Mouse (Mus musculus) neural tube, embryonic 15.5 days (tissue): Measurements from ENCODE around the gene Fam199x. TPM values are rescaled to one million over a fixed set of nuclear protein-coding genes. Genes with fewer than 3 reads are reported as not detected.
A peak's percentile ranks its signal among the peaks of the same experiment; 100 is the strongest.

Experiments used
- ATAC-seq: fragments of 200-750 bp; cut with Nextera tagmentation; 2 replicates; pipeline ENCODE4 v1.8.0; 2017; ENCODE audit warnings: mild to moderate bottlenecking, moderate TSS enrichment, moderate library complexity; ENCODE audit not compliant: low FRiP score
- H3K27ac ChIP-seq: fragments of 300-500 bp; sonication (generic); replicated peaks from 2 replicates; pipeline ENCODE4 v1.5.1; 2015; ENCODE audit warnings: mild to moderate bottlenecking, inconsistent platforms
- H3K27me3 ChIP-seq: fragments of 300-500 bp; sonication (generic); replicated peaks from 2 replicates; pipeline ENCODE4 v1.6.1; 2015; ENCODE audit warnings: inconsistent platforms
- H3K36me3 ChIP-seq: fragments of 300-500 bp; sonication (generic); 2 replicates; pipeline ENCODE4 v1.6.1; 2015; ENCODE audit warnings: inconsistent platforms
- H3K4me1 ChIP-seq: fragments of 300-500 bp; sonication (generic); 2 replicates; pipeline ENCODE4 v1.6.1; 2015; ENCODE audit warnings: inconsistent platforms
- H3K4me2 ChIP-seq: fragments of 300-500 bp; sonication (generic); 2 replicates; pipeline ENCODE4 v1.6.1; 2015; ENCODE audit warnings: inconsistent platforms, mild to moderate bottlenecking, moderate library complexity
- H3K4me3 ChIP-seq: fragments of 300-500 bp; sonication (generic); replicated peaks from 2 replicates; pipeline ENCODE4 v1.5.1; 2015; ENCODE audit warnings: mild to moderate bottlenecking, inconsistent platforms
- H3K9ac ChIP-seq: fragments of 300-500 bp; sonication (generic); replicated peaks from 2 replicates; pipeline ENCODE4 v1.6.1; 2015; ENCODE audit warnings: mild to moderate bottlenecking, inconsistent platforms
- H3K9me3 ChIP-seq: fragments of 300-500 bp; sonication (generic); replicated peaks from 2 replicates; pipeline ENCODE4 v1.6.1; 2016; ENCODE audit warnings: inconsistent platforms
- WGBS: fragments of 180-500 bp; shearing (Covaris S2); methylation state at CpG from one replicate; pipeline ENCODE4 v1.1.7; 2015; ENCODE audit warnings: mixed read lengths; 5-methylcytosine and 5-hydroxymethylcytosine counted together
- polyA plus RNA-seq: library from polyadenylated mRNA; unstranded; fragments of >200 nt; fragmentation: Nextera tagmentation; extraction: Ambion mirVana; gene quantifications from 2 replicates; pipeline ENCODE4 v1.2.1, GENCODE M21; 2015

Fam199x gene
- polyA plus RNA-seq, 1 experiment from 2014 or later = 7.5 TPM

GRCm38 (mm10) chrX:137063202-137063601, 13.8 kb downstream of the Fam199x start:
- WGBS = 78% methylated on average over 9 of the region's 9 CpGs
- Histone ChIP-seq H3K9ac (no peak overlapping the region), H3K27me3 (no peaks in the 10 kb centered on the region), H3K9me3 (no peaks in the 10 kb centered on the region), H3K36me3 (no peaks in the 10 kb centered on the region), H3K4me1 (no peaks in the 10 kb centered on the region), H3K4me2 (no peak overlapping the region), H3K27ac (no peak overlapping the region), H3K4me3 (no peak overlapping the region)
- ATAC-seq = no peak

GRCm38 (mm10) chrX:137104531-137104930, 55.1 kb downstream of the Fam199x start:
- no peak overlapping the region for H3K4me3 ChIP-seq
- no peaks in the 10 kb centered on the region for H3K36me3 ChIP-seq
- H3K4me1 ChIP-seq = no peaks in the 10 kb centered on the region
- H3K4me2 ChIP-seq = no peak overlapping the region
- no peaks in the 10 kb centered on the region for H3K9me3 ChIP-seq
- ATAC-seq = no peak
- 24% methylated on average over 25 of the region's 25 CpGs for WGBS
- no peak overlapping the region for H3K27ac ChIP-seq
- peaks cover 52% of the 10 kb centered on the region for H3K27me3 ChIP-seq
- H3K9ac ChIP-seq = no peak overlapping the region

- H3K4me3 ChIP-seq = no peak overlapping the region
- 19% methylated on average over 12 of the region's 13 CpGs for WGBS
- no peaks in the 10 kb centered on the region for H3K9me3 ChIP-seq
- no peaks in the 10 kb centered on the region for H3K36me3 ChIP-seq
- H3K27me3 ChIP-seq = peaks cover 47% of the 10 kb centered on the region
- no peak overlapping the region for H3K9ac ChIP-seq
- H3K4me1 ChIP-seq = no peaks in the 10 kb centered on the region
- no peak for ATAC-seq
- H3K4me2 ChIP-seq = no peak overlapping the region
- no peak overlapping the region for H3K27ac ChIP-seq
These were observed 57.1 kb downstream of the Fam199x start for GRCm38 (mm10) chrX:137106498-137106897.

- Histone ChIP-seq H3K36me3 (no peaks in the 10 kb centered on the region), H3K27ac (no peak overlapping the region), H3K27me3 (peaks cover 65% of the 10 kb centered on the region), H3K4me3 (no peak overlapping the region; the same call in 1 of the 2 replicates), H3K9ac (no peak overlapping the region), H3K4me1 (no peaks in the 10 kb centered on the region; the same call in 1 of the 2 replicates), H3K4me2 (peak overlapping the region; percentile 33), H3K9me3 (no peaks in the 10 kb centered on the region; the same call in 1 of the 2 replicates)
- ATAC-seq = no peak
- WGBS = 18% methylated on average over 40 of the region's 40 CpGs
These were observed 68.8 kb downstream of the Fam199x start for GRCm38 (mm10) chrX:137118097-137118746.

GRCm38 (mm10) chrX:137119675-137120423, 70.5 kb downstream of the Fam199x start:
- no peak for ATAC-seq
- H3K4me1 ChIP-seq = no peaks in the 10 kb centered on the region; the same call in 1 of the 2 replicates
- H3K9ac ChIP-seq = no peak overlapping the region
- H3K36me3 ChIP-seq = no peaks in the 10 kb centered on the region
- peak overlapping the region; percentile 23 for H3K4me2 ChIP-seq
- no peak overlapping the region for H3K27ac ChIP-seq
- 22% methylated on average over 52 of the region's 52 CpGs for WGBS
- H3K9me3 ChIP-seq = no peaks in the 10 kb centered on the region; the same call in 1 of the 2 replicates
- H3K4me3 ChIP-seq = peak overlapping the region; percentile 3; the same call in 1 of the 2 replicates
- peaks cover 65% of the 10 kb centered on the region for H3K27me3 ChIP-seq

- no peak for ATAC-seq
- H3K4me3 ChIP-seq = no peak within 1 kb of the TSS
These were observed 72.3 kb downstream of the Fam199x start, which contains the start of gene Esx1 for GRCm38 (mm10) chrX:137121718-137122117. Gene Esx1, minus strand, starts transcription at chrX:137122083.

GRCm38 (mm10) chrX:137127542-137127941, 78.1 kb downstream of the Fam199x start:
- Histone ChIP-seq H3K27me3 (peaks cover 48% of the 10 kb centered on the region), H3K4me1 (no peaks in the 10 kb centered on the region), H3K9me3 (no peaks in the 10 kb centered on the region), H3K4me3 (no peak overlapping the region), H3K4me2 (no peak overlapping the region), H3K36me3 (no peaks in the 10 kb centered on the region), H3K27ac (no peak overlapping the region), H3K9ac (no peak overlapping the region)
- ATAC-seq = no peak
- WGBS = 17% methylated on average over 17 of the region's 17 CpGs

More at GRCm38 (mm10) chrX:137121718-137122117, 72.3 kb downstream of the Fam199x start, which contains the start of gene Esx1:
- Histone ChIP-seq H3K27me3 (peaks cover 67% of the 10 kb centered on the region), H3K4me1 (no peaks in the 10 kb centered on the region; the same call in 1 of the 2 replicates), H3K4me2 (no peak within 1 kb of the TSS), H3K27ac (no peak within 1 kb of the TSS), H3K9me3 (no peaks in the 10 kb centered on the region; the same call in 1 of the 2 replicates), H3K36me3 (no peaks in the 10 kb centered on the region), H3K9ac (no peak within 1 kb of the TSS)
- WGBS = 28% methylated on average over 20 of the region's 21 CpGs

Other genes starting within 250 kb of the Fam199x start
- 15.1 and 16.9 TPM in 2 replicates for gene Plp1, start 226.9 kb upstream of the Fam199x start, polyA plus RNA-seq
- gene Rab9b, start 180.8 kb upstream of the Fam199x start, polyA plus RNA-seq = 22.1 and 22.2 TPM in 2 replicates
- gene H2bfm, start 122.3 kb upstream of the Fam199x start, polyA plus RNA-seq = not detected in 2 replicates
- gene Tmsb15b2, start 74.1 kb upstream of the Fam199x start, polyA plus RNA-seq = 70.3 and 101 TPM in 2 replicates
- gene Tmsb15l, start 72.7 kb upstream of the Fam199x start, polyA plus RNA-seq = 9.9 TPM in 2 replicates
- gene Tmsb15b1, start 72.7 kb upstream of the Fam199x start, polyA plus RNA-seq = 28.5 and 33.0 TPM in 2 replicates
- gene Zcchc18, start 56.4 kb upstream of the Fam199x start, polyA plus RNA-seq = 400 and 471 TPM in 2 replicates
- 10.8 and 11.1 TPM in 2 replicates for gene Slc25a53, start 11.3 kb upstream of the Fam199x start, polyA plus RNA-seq
- gene Esx1, start 72.5 kb downstream of the Fam199x start, polyA plus RNA-seq = not detected in 2 replicates